Mouse (Mus musculus): ENCODE results near the gene Rora.

The Rora gene

GRCm38 (mm10) chr9:68820036-68820435 is 166.4 kb downstream of the Rora start:
- DNase-seq (ENCODE audit: low spot score in 2 of 2) = no peak

- no peak for DNase-seq (ENCODE audit: low spot score in 2 of 2)
These were observed 166.9 kb downstream of the Rora start for GRCm38 (mm10) chr9:68820478-68820877.

- DNase-seq (ENCODE audit: low spot score in 2 of 2) = no peak
These were observed 167.8 kb downstream of the Rora start for GRCm38 (mm10) chr9:68821388-68821787.

GRCm38 (mm10) chr9:68823292-68823691 is 169.7 kb downstream of the Rora start:
- DNase-seq (ENCODE audit: low spot score in 2 of 2) = no peak

- DNase-seq (ENCODE audit: low spot score in 2 of 2) = no peak
These were observed 171.5 kb downstream of the Rora start for GRCm38 (mm10) chr9:68825107-68825506.

- DNase-seq (ENCODE audit: low spot score in 2 of 2) = no peak
These were observed 172.3 kb downstream of the Rora start for GRCm38 (mm10) chr9:68825841-68826240.

GRCm38 (mm10) chr9:68827441-68827840 is 173.9 kb downstream of the Rora start:
- DNase-seq (ENCODE audit: low spot score in 2 of 2) = no peak

GRCm38 (mm10) chr9:68829903-68830302 is 176.3 kb downstream of the Rora start:
- DNase-seq (ENCODE audit: low spot score in 2 of 2) = no peak

GRCm38 (mm10) chr9:68833323-68833722 is 179.7 kb downstream of the Rora start:
- no peak for DNase-seq (ENCODE audit: low spot score in 2 of 2)

- no peak for DNase-seq (ENCODE audit: low spot score in 2 of 2)
These were observed 181.6 kb downstream of the Rora start for GRCm38 (mm10) chr9:68835037-68835649.

GRCm38 (mm10) chr9:68842134-68842892 is 188.7 kb downstream of the Rora start:
- DNase-seq (ENCODE audit: low spot score in 2 of 2) = no peak

GRCm38 (mm10) chr9:68845556-68845955 is 192.0 kb downstream of the Rora start:
- DNase-seq (ENCODE audit: low spot score in 2 of 2) = no peak

- no peak for DNase-seq (ENCODE audit: low spot score in 2 of 2)
These were observed 196.7 kb downstream of the Rora start for GRCm38 (mm10) chr9:68850321-68850720.

GRCm38 (mm10) chr9:68852201-68852600 is 198.6 kb downstream of the Rora start:
- no peak for DNase-seq (ENCODE audit: low spot score in 2 of 2)

- DNase-seq (ENCODE audit: low spot score in 2 of 2) = no peak
These were observed 199.3 kb downstream of the Rora start for GRCm38 (mm10) chr9:68852934-68853333.

GRCm38 (mm10) chr9:68859500-68859899 is 205.9 kb downstream of the Rora start:
- DNase-seq (ENCODE audit: low spot score in 2 of 2) = no peak

- no peak for DNase-seq (ENCODE audit: low spot score in 2 of 2)
These were observed 212.7 kb downstream of the Rora start for GRCm38 (mm10) chr9:68866317-68866716.

GRCm38 (mm10) chr9:68873838-68874237 is 220.3 kb downstream of the Rora start:
- no peak for DNase-seq (ENCODE audit: low spot score in 2 of 2)

- no peak for DNase-seq (ENCODE audit: low spot score in 2 of 2)
These were observed 221.0 kb downstream of the Rora start for GRCm38 (mm10) chr9:68874544-68874943.

- DNase-seq (ENCODE audit: low spot score in 2 of 2) = no peak
These were observed 222.2 kb downstream of the Rora start for GRCm38 (mm10) chr9:68875791-68876190.

- DNase-seq (ENCODE audit: low spot score in 2 of 2) = no peak
These were observed 222.7 kb downstream of the Rora start for GRCm38 (mm10) chr9:68876289-68876688.

- DNase-seq (ENCODE audit: low spot score in 2 of 2) = no peak
These were observed 228.3 kb downstream of the Rora start for GRCm38 (mm10) chr9:68881896-68882295.

- no peak for DNase-seq (ENCODE audit: low spot score in 2 of 2)
These were observed 229.4 kb downstream of the Rora start for GRCm38 (mm10) chr9:68883005-68883404.
